11 mouse cellular contexts compared by ENCODE assay signal in the genomic region with DNA sequence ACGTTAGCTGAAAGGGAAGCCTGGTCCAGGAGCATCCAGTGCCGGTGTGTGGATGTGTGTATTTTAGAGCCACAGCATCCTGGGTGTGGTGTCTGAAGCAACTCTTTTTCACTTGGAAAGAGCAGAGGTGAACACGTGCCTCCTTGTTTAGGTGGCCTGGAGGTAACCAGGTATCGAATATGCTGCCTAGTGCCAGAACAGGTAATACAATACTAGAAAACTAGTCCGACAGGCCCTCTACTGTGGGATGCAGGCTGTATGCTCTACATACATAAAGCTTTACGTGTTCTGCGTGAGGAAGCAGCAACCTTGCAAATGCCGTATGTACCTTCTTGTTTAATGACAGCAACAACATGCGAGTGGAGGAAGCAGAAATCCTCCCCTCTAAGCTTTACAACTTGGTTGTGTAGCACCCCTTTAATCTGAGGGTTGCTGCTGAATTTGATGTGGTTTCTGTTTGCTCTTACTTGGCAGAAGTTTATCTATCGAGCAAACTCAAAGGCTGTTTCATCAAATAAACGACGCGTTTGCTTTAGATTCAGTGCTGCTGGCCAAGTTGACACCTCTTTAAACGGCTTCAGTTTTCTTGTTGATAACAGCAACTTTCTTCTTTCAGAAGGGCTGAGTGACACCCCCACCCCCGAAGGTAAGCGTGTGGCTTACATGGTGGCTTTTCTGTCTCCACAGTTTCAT. TPM values are rescaled to one million over a fixed set of nuclear protein-coding genes. Genes with fewer than 3 reads are reported as not detected.
DNase-seq lines count a peak whose midpoint lies in the region; ATAC-seq and TF ChIP-seq lines count a peak whose summit lies in the region.
"Had no signal": no experiment of that assay in that cellular context is flagged by ENCODE, and none has a peak within 500 bp of the region (broad histone marks: within the 10 kb centered on the region; RNA-seq: fewer than 3 reads in every experiment).

No protein-coding gene starts in this region.

- H3K4me2 ChIP-seq in heart, embryonic 16.5 days (ENCODE audit: low read depth, low read length): no peak overlapping the region
- H3K4me2 ChIP-seq: liver, embryonic 15.5 days had no signal

- ATAC-seq in heart, embryonic 16.5 days (replicated peaks; ENCODE audit: extremely low read depth, insufficient read depth, low FRiP score): no peak
- ATAC-seq in inflammation-experienced regulatory T-cells, adult 6 months: peak; percentile 74
- ATAC-seq: hindbrain, embryonic 16.5 days; midbrain, embryonic 16.5 days had no signal

- no peak overlapping the region for H3K4me3 ChIP-seq in heart, embryonic 16.5 days (ENCODE audit: low read length)
- H3K4me3 ChIP-seq in spleen, adult 2 months (ENCODE audit: extremely low read depth, insufficient read depth, insufficient read length): no peak overlapping the region
- H3K4me3 ChIP-seq: liver, embryonic 15.5 days had no signal

- no peak for TF ChIP-seq POLR2A in spleen, adult 2 months (IDR thresholded peaks at IDR 0.05; ENCODE audit: low read depth, low read length)

- no peaks in the 10 kb centered on the region for H3K9me3 ChIP-seq in heart, embryonic 16.5 days (replicated peaks; ENCODE audit: control insufficient read depth, low read length)
- H3K9me3 ChIP-seq: liver, embryonic 15.5 days had no signal

- H3K36me3 ChIP-seq in heart, embryonic 16.5 days (ENCODE audit: control insufficient read depth, insufficient read depth): peaks cover 26% of the 10 kb centered on the region
- peaks cover 14% of the 10 kb centered on the region for H3K36me3 ChIP-seq in spleen, adult 2 months (ENCODE audit: control insufficient read depth, insufficient read depth, low read length)

- H3K4me1 ChIP-seq in heart, embryonic 16.5 days (ENCODE audit: control insufficient read depth, insufficient read depth, low read length): peaks cover 60% of the 10 kb centered on the region
- no peaks in the 10 kb centered on the region; the same call in 1 of the 2 replicates for H3K4me1 ChIP-seq in spleen, adult 2 months (ENCODE audit: control insufficient read depth, insufficient read depth, insufficient read length)

- no peak for DNase-seq in heart, postnatal 4 days
- no peak for DNase-seq in spleen, adult 2 months (ENCODE audit: low read depth in 1 of 2, low spot score in 2 of 2)
- DNase-seq in spleen, postnatal 10 days (ENCODE audit: low spot score in 2 of 2): no peak
- no peak for DNase-seq in right cerebral cortex, postnatal 4 days
- DNase-seq in urinary bladder, adult 18-20 months (ENCODE audit: low spot score in 2 of 2): no peak
- DNase-seq: kidney, postnatal 4 days had no signal

- TF ChIP-seq CTCF in spleen, adult 2 months (IDR thresholded peaks at IDR 0.05; ENCODE audit: extremely low read depth, insufficient read depth, insufficient read length, insufficient replicate concordance): no peak

- 60% methylated on average over 16 of the region's 16 CpGs for WGBS in heart, embryonic 16.5 days
- WGBS in spleen, adult 2 months: 73% methylated on average over 16 of the region's 16 CpGs

- H3K27me3 ChIP-seq in heart, embryonic 16.5 days (ENCODE audit: control insufficient read depth, insufficient read depth, low read length): no peaks in the 10 kb centered on the region
- no peaks in the 10 kb centered on the region for H3K27me3 ChIP-seq in spleen, adult 2 months (ENCODE audit: control insufficient read depth, insufficient read depth, low read length)
- H3K27me3 ChIP-seq: liver, embryonic 15.5 days had no signal

- H3K27ac ChIP-seq in heart, embryonic 16.5 days (ENCODE audit: low read length): peak overlapping the region; percentile 93
- H3K27ac ChIP-seq in spleen, adult 2 months (ENCODE audit: insufficient read depth, low read length): peak overlapping the region; percentile 37; the same call in 1 of the 2 replicates
- H3K27ac ChIP-seq: liver, embryonic 15.5 days had no signal

- H3K9ac ChIP-seq in heart, embryonic 16.5 days (ENCODE audit: low read length): no peak overlapping the region
- H3K9ac ChIP-seq: liver, embryonic 15.5 days had no signal

RNA-seq across cellular contexts. Expression of gene Mmd, which starts 7.7 kb away (rescaled TPM):
- polyA plus RNA-seq in heart, embryonic 16.5 days (2015; fragmentation: Nextera tagmentation; extraction: Ambion mirVana): 77.0 and 80.2 TPM in 2 replicates
- 10 to 100 TPM; 58.0 to 58.8 TPM for total RNA-seq in heart, postnatal 4 days (2021)
- polyA plus RNA-seq in spleen, adult 2 months (2012; rRNA removed): 9.6 and 14.8 TPM in 2 replicates
- 10 to 100 TPM; 29.9 to 31.2 (median 30.7) TPM for polyA plus RNA-seq in inflammation-experienced regulatory T-cells, adult 6 months (2017; shearing (Covaris generic))
